Comparison of ENCODE assay signal across 17 mouse cellular contexts in the genomic region with DNA sequence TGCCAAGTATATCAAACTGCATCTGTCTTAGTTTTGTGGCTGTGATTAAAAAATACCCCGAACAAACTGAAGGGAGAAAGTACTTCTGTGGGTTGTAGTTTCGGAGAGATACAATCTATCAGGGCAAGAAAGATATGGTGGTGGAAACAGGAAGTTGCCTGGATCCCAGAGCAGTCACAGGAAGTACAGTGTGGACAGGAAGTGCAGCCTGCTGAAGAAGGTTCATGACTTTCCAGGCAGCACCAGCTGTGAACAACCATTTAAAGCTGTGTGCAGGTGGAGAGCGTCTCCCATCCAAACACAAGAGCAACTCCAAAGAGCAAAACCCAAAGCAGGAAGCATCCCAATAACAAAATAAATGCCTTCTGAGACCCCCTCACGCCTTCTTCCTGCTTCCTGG. TPM values are rescaled to one million over a fixed set of nuclear protein-coding genes. Genes with fewer than 3 reads are reported as not detected.
DNase-seq lines count a peak whose midpoint lies in the region; ATAC-seq and TF ChIP-seq lines count a peak whose summit lies in the region.
"Had no signal": no experiment of that assay in that cellular context is flagged by ENCODE, and none has a peak within 500 bp of the region (broad histone marks: within the 10 kb centered on the region; RNA-seq: fewer than 3 reads in every experiment).

No protein-coding gene starts in this region.

- TF ChIP-seq POLR2A in lung, adult 2 months (IDR thresholded peaks at IDR 0.05; ENCODE audit: borderline replicate concordance, extremely low read depth, low read depth, low read length), result no peak

- peaks cover 12% of the 10 kb centered on the region for H3K4me1 ChIP-seq in G1E (ENCODE audit: insufficient read depth, low read depth, low read length)
- peaks cover 5% of the 10 kb centered on the region; the same call in 1 of the 2 replicates for H3K4me1 ChIP-seq in lung, adult 2 months (ENCODE audit: control insufficient read depth, insufficient read depth, low read length)
- H3K4me1 ChIP-seq: forebrain, embryonic 13.5 days had no signal

- WGBS in lung, adult 2 months, result 53% methylated on average over 4 of the region's 4 CpGs

- peak; percentile 70 to 71 for DNase-seq in spleen, postnatal 36 days (ENCODE audit: low spot score in 2 of 2)
- no peak for DNase-seq in spleen, postnatal 4 days (ENCODE audit: low spot score in 2 of 2)
- DNase-seq in G1E (ENCODE audit: low spot score), result peak; percentile 52
- DNase-seq in layer of hippocampus, adult 18-20 months (ENCODE audit: low spot score in 2 of 2), result no peak
- no peak for DNase-seq in gastrocnemius, adult 18-20 months (ENCODE audit: low spot score)
- no peak for DNase-seq in lung, adult 2 months
- DNase-seq: cerebellum, adult 9-10 months; kidney, adult 18-20 months; kidney, postnatal 36 days; layer of hippocampus, postnatal 36 days had no signal

- ATAC-seq in G1E (ENCODE audit: extremely low read depth, insufficient number of reproducible peaks, low FRiP score, poor library complexity, severe bottlenecking), result peak; percentile 75
- ATAC-seq in inflammation-experienced regulatory T-cells, adult 6 months, result peak; percentile 72
- peak; percentile 42; the same call in 1 of the 2 replicates for ATAC-seq in neutrophil, adult 5-6 weeks (ENCODE audit: extremely low read depth, insufficient number of reproducible peaks, low FRiP score, poor library complexity, severe bottlenecking)
- ATAC-seq: forebrain, embryonic 13.5 days; Patski had no signal

- H3K36me3 ChIP-seq in G1E (replicated peaks), result no peaks in the 10 kb centered on the region
- H3K36me3 ChIP-seq: lung, embryonic 15.5 days; stomach, embryonic 15.5 days had no signal

- TF ChIP-seq CTCF in G1E (IDR thresholded peaks at IDR 0.05; ENCODE audit: low read depth, low read length), result no peak
- TF ChIP-seq CTCF in lung, adult 2 months (IDR thresholded peaks at IDR 0.05; ENCODE audit: insufficient read depth, low read length), result no peak

- H3K4me3 ChIP-seq in G1E (ENCODE audit: low read depth, low read length), result no peak overlapping the region
- no peak overlapping the region for H3K4me3 ChIP-seq in lung, adult 2 months (replicated peaks; ENCODE audit: extremely low read depth, low read depth, low read length)
- H3K4me3 ChIP-seq: forebrain, embryonic 13.5 days; limb, embryonic 12.5 days; lung, embryonic 15.5 days; stomach, embryonic 15.5 days had no signal

- peaks cover 10% of the 10 kb centered on the region; the same call in 1 of the 2 replicates for H3K27me3 ChIP-seq in G1E (ENCODE audit: insufficient read depth, low read length)
- H3K27me3 ChIP-seq: Patski; stomach, embryonic 15.5 days had no signal

- H3K9me3 ChIP-seq in G1E (replicated peaks), result no peaks in the 10 kb centered on the region
- H3K9me3 ChIP-seq: forebrain, embryonic 13.5 days; limb, embryonic 12.5 days; lung, embryonic 15.5 days; stomach, embryonic 15.5 days had no signal

RNA-seq across cellular contexts. Expression of gene Hs3st3b1, which starts 13.6 kb away (rescaled TPM):
- total RNA-seq in G1E (2014; fragmentation: Nextera tagmentation) (not detected in 2 replicates), G1E (2017) (0.05 and 0.12 TPM in 2 replicates)
- not detected in 2 replicates for polyA plus RNA-seq in G1E (2012)
- 1 to 10 TPM; 3.8 to 5.8 (median 3.8) TPM for polyA plus RNA-seq in inflammation-experienced regulatory T-cells, adult 6 months (2017; shearing (Covaris generic))
- 4.0 and 4.2 TPM in 2 replicates for total RNA-seq in neutrophil, adult 5-6 weeks (2017)
- total RNA-seq in layer of hippocampus, adult 18-20 months (2021), result under 1 TPM; 0.67 to 0.71 TPM
- under 1 TPM; 0.25 to 0.31 TPM for total RNA-seq in gastrocnemius, adult 18-20 months (2021)
- polyA plus RNA-seq in lung, adult 2 months (2012; rRNA removed), result 5.5 and 6.3 TPM in 2 replicates

Comparison
In these comparisons a context has a peak if more than half of its experiments do, and no peak if none do; other contexts are left out.
1. DNase-seq: peak in spleen, postnatal 36 days (2 of 2) and G1E (single experiment); none in spleen, postnatal 4 days (0 of 2), layer of hippocampus, adult 18-20 months (0 of 2), gastrocnemius, adult 18-20 months (single experiment) and lung, adult 2 months (single experiment).
2. Peak in every context shown above with its lines, with median percentiles within 50 percentile points of each other: ATAC-seq.